Mouse (Mus musculus): ENCODE measurements at regions not wholly inside any gene's neighbourhood (a gene's known extent, or its start where the extent isn't known, plus 50 kb on each side); places are given as distances from the start of the nearest gene placed in this dataset.

- DNase-seq (ENCODE audit: low read depth, low spot score), result no peak
These were observed 344.2 kb upstream of the Amot start for GRCm38 (mm10) chrX:145848937-145849783.

DNA sequence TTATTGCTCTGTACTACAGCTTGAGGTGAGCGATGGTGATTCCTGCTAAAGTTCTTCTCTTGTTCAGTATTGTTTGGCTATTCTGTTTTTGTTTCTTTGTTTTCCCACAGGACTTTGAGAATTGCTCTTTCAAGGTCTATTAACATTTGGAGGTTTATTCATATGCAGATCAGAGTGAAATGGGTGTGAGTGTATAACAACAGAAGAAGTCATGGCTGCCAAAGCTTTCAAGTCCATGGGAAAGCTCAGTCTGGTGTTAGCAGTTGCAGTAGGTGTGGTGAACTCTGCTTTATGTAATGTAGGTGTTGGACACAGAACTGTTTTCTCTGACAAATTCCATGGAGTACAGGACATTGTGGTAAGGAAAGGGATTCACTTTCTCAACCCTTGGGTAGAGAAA lies 328.1 kb upstream of the Amot start:
- DNase-seq (ENCODE audit: low read depth, low spot score), result peak; percentile 57

GRCm38 (mm10) chrX:145812995-145813394 lies 308.0 kb upstream of the Amot start:
- DNase-seq (ENCODE audit: low read depth, low spot score), result no peak
